Mouse (Mus musculus) left cerebral cortex, adult 11 months (tissue): Measurements from ENCODE around the gene Fkbp2.

Experiments
- DNase-seq: peaks from one replicate; pipeline ENCODE4 v3.0.0; 2022; ENCODE audit warnings: low spot score

Gene Fkbp2

DNA sequence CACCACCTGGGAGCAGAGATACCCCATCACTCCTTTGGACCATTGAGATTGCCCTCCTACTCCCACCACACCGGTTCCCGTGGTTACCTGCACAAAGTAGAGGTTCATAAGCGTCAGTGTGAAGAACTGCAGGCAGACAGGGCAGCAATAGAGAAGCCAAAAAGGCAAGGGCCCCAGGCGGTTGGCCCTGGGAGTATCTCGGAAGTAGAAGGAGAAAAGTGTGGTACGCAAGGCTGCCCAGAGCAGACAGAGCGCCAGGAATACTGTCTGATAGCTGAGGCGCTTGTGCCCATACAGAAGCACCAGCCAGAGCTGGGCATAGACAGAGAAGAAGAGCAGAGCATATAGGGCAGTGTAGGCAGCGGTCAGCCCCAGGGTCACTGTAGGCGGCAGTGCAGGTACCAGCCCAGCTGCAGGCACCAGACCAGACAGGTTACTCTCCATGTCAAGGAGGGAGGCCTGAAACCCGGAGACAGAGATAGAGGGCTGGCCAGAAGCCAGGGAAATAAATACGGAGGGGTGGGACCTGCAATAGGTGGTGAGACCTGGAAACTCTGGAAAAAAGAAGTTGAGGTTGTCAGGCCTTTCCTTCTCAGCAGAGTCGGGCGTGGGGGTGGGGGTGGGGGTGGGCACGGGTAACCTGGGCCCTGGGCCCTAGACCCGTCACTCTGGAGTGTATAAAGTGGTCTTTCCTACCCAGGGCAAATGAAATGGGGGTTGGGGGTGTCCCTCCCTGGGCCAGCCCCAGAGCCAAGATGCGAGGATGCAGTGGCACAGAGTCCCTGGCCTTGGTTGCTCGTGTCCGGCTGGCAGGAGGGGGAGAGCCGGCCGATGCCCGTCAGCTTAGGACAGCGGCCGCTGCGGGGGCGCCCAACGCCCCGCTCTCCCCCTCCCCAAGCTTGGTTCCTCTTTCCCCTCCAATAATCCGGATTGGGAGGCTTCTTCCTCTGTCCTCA, 39.6 kb downstream of the Fkbp2 start:
- no peak for DNase-seq

GRCm38 (mm10) chr19:6939106-6940002, 40.9 kb downstream of the Fkbp2 start:
- DNase-seq: no peak

DNA sequence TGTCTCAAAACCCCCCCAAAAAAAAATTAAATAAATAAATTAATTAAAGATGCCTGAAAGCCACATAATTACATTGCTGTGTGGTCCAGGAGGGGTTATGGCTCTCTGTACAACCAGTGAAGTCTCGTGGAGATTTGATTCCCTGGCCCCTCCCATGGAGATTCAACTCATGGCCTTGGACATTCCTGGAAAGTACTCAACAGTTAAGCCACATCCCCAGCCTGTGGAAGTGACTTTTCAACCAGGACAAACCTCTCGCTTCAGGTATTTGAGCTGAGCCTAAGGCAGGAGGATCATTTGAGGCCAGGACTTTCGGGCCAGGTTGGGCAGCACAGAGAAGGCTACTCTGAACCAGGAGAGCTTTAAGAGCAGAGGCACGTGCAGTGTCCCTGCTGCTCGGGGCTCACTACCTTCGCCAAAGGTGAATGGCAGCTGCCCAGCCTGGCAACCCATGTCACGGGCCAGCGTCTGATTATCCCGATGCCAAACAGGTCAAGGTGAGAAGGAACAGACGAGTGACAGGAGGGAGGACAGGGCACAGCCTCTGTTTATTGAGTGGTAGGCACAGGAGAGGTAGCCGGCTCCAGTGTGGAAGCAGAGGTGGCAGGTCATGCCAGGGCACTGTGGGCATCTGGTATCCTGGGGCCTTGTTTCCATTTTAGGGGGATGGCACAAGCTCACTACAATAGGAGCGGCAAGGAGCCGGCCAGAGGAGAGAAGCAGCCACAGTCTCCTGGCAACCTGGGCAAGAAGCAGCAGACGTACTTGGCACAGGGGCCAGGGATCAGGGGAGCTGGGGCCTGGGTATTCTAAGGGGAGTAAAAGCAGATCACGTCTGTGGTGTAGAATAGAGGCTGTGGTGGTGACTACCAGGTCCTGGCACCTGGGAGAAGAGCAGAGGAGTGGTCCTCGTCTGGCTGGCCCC, 42.5 kb downstream of the Fkbp2 start:
- DNase-seq: no peak

- DNase-seq: no peak
Observed at GRCm38 (mm10) chr19:6936299-6936698, 44.0 kb downstream of the Fkbp2 start.

- no peak for DNase-seq
Observed at GRCm38 (mm10) chr19:6934195-6934977, 45.9 kb downstream of the Fkbp2 start, which contains the start of gene Kcnk4. Kcnk4 (minus strand) TSS chr19:6934515.

DNA sequence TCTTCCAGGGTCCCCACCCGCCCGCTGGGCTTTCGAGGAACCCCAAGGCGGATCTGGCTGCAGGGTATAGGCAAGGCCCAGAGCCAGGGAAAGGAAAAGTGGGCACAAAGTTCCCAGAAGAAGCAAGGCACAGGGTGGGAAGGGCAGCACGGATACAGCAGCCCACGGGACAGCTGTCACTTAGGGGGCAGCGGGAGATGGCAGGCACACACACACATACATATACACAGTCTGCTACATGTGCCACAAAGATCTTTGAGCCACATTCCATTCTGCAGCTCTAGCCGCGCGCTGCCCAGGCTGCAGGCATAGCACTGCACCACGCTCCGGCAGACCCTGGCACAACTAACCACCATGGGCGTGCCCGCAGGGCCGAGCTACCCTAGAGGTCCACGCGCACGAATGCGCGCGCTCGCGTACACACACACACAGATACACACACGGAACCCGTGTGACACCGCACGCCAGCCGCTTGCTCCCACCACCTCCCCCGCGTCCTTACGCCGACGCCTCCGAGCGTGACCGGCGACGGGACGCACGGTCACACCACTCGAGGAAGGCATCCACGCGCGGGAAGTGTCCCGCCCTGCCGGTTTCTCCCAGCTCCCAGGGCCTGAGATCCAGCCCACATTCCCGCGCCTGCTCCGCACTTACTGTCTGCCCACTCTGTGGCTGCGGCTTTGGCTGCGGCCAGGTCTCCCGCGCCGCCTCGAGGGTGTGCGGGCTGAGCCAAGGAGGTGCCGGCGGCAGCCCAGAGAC, 46.7 kb downstream of the Fkbp2 start:
- no peak for DNase-seq

- DNase-seq: no peak
Observed at GRCm38 (mm10) chr19:6933102-6933435, 47.2 kb downstream of the Fkbp2 start.

DNA sequence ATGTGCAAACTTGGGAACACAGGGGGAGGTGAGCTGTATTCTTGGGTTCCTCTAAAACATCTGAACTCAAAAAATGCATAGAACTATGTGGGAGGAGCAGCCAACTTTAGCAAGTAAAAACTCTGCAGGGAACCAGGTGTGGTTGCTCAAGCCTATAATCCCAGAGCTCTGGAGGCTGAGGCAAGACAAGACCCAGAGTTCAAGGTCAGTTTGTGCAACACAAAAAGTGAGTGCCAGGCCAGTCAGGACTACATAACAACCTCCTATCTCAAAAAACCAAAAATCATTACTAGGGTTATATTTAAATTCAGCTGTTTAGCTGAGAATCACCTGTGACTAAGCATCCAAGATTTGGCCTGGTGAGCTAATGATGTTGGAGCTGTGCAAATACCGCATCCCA, 48.3 kb downstream of the Fkbp2 start:
- DNase-seq: no peak

DNA sequence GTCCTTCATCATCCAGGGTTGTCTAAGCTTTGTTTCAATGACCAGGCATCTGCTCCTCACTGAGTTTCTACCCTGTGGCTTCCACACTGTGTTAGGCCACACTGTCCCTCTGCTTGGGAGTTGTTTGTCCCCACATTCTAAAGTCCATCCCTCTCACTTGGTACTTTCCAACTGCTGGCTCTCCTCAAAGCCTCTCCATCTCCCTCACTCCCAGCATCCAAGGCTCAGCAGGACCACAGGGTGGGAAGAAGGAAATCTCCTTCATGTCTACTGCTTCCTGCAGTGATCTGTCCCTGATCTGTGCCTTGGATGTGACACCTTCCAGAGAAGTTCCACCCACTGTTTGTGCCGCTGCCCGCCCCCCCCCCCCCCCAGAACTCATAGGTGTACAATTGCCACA, 49.3 kb downstream of the Fkbp2 start:
- no peak for DNase-seq

DNA sequence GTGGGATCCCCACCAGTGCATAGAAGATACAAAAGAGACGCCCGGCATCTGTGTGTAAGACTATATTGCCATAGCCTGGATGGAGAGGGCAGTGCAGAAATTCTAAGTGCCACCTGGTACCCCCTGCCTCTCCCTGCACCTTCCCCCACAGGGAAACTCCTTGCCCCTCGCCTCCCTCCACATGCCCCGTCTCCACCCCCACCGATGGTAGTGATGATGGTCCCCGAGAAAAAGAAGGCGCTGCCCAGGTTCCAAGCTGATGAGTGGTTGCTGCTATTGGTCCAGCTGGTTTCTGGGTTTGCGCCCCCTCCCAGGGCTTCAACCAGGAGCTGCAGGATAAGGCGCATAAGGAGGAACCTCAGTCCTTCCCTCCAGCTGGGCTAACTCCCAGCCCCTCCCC, 52.2 kb downstream of the Fkbp2 start:
- no peak for DNase-seq
